Mouse (Mus musculus) midbrain, postnatal 0 days (tissue): ENCODE results near the gene Scml4. TPM values are rescaled to one million over a fixed set of nuclear protein-coding genes. Genes with fewer than 3 reads are reported as not detected.

Experiments used
- ATAC-seq: fragments of 200-750 bp; cut with Nextera tagmentation; 2 replicates; pipeline ENCODE4 v1.8.0; 2017; ENCODE audit warnings: moderate number of reproducible peaks, mild to moderate bottlenecking, moderate TSS enrichment, moderate library complexity; ENCODE audit not compliant: low FRiP score
- DNase-seq: peaks from one replicate; pipeline ENCODE4 v3.0.0-alpha.2; 2015; ENCODE audit warnings: low spot score
- H3K27ac ChIP-seq: fragments of 300-500 bp; sonication (generic); 2 replicates; pipeline ENCODE4 v1.5.1; 2014; ENCODE audit warnings: low read depth, mild to moderate bottlenecking, low read length, mixed read lengths
- H3K27me3 ChIP-seq: fragments of 300-500 bp; sonication (generic); 2 replicates; pipeline ENCODE4 v1.6.1; 2014; ENCODE audit warnings: low read length, control low read depth, mixed read lengths; ENCODE audit not compliant: insufficient read depth
- H3K36me3 ChIP-seq: fragments of 300-500 bp; sonication (generic); 2 replicates; pipeline ENCODE4 v1.6.1; 2014; ENCODE audit warnings: low read length, control low read depth, mixed read lengths; ENCODE audit not compliant: insufficient read depth
- H3K4me1 ChIP-seq: fragments of 300-500 bp; sonication (generic); 2 replicates; pipeline ENCODE4 v1.6.1; 2014; ENCODE audit warnings: mild to moderate bottlenecking, control low read depth, antibody characterized with exemption, low read length, mixed read lengths; ENCODE audit not compliant: insufficient read depth
- H3K4me2 ChIP-seq: fragments of 300-500 bp; sonication (generic); 2 replicates; pipeline ENCODE4 v1.6.1; 2014; ENCODE audit warnings: low read depth, mild to moderate bottlenecking, low read length, mixed read lengths; ENCODE audit not compliant: poor library complexity, severe bottlenecking
- H3K4me3 ChIP-seq: fragments of 300-500 bp; sonication (generic); 2 replicates; pipeline ENCODE4 v1.5.1; 2014; ENCODE audit warnings: low read depth, mild to moderate bottlenecking, low read length, moderate library complexity
- H3K9ac ChIP-seq: fragments of 300-500 bp; sonication (generic); replicated peaks from 2 replicates; pipeline ENCODE4 v1.6.1; 2014; ENCODE audit warnings: mild to moderate bottlenecking, low read length, moderate library complexity, mixed read lengths; ENCODE audit not compliant: poor library complexity, severe bottlenecking
- H3K9me3 ChIP-seq: fragments of 300-500 bp; sonication (generic); 2 replicates; pipeline ENCODE4 v1.6.1; 2016; ENCODE audit warnings: low read length, control low read depth
- CTCF ChIP-seq: IDR thresholded peaks from 2 replicates; pipeline ENCODE4 v1.5.1; 2016; ENCODE audit warnings: antibody characterized with exemption, mild to moderate bottlenecking
- WGBS: fragments of 180-500 bp; shearing (Covaris S2); extraction: QIAGEN DNeasy Blood & Tissue Kit; methylation state at CpG from one replicate; pipeline ENCODE4 v1.1.7; 2014; 5-methylcytosine and 5-hydroxymethylcytosine counted together
- polyA plus RNA-seq: library from polyadenylated mRNA; unstranded; fragments of >200 nt; fragmentation: Nextera tagmentation; extraction: Ambion mirVana; gene quantifications from 2 replicates; pipeline ENCODE4 v1.2.1, GENCODE M21; 2015
- total RNA-seq: library from RNA; depleted of rRNA; stranded (reverse); fragments of >200 nt; gene quantifications from 2 replicates; pipeline ENCODE4 v1.2.3, GENCODE M21; 2014

The Scml4 gene
- total and polyA plus RNA-seq, 2 experiments from 2014 or later, result 12.9 to 57.1 TPM

DNA sequence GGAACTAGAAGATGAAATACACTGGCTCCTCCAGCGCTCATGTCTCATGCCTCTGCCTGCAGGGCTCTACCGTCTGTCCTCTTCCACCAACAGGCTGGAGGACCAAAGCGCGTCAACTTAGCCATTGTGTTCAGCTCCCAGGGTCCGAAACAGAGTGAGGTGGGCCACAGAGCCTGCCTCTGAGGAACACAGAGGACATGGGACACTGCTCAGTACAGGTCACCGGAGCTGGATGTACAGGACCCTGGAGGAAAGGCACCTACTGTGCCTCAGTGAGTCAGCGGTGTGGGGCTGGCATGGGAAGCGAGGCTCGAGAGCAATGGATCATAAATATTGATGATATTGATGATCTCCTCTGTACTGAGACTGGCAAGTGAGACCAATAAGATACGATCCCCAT lies 139.2 kb downstream of the Scml4 start:
- WGBS, result 90% methylated on average over 10 of the region's 10 CpGs
- no peak overlapping the region for H3K9ac ChIP-seq
- H3K27me3 ChIP-seq, result no peaks in the 10 kb centered on the region
- TF ChIP-seq CTCF, result no peak
- no peak overlapping the region for H3K27ac ChIP-seq
- H3K9me3 ChIP-seq, result no peaks in the 10 kb centered on the region
- no peaks in the 10 kb centered on the region; the same call in none of the 2 replicates for H3K4me1 ChIP-seq
- H3K4me3 ChIP-seq, result no peak overlapping the region
- ATAC-seq (peak; percentile 15; the same call in 1 of the 2 replicates), DNase-seq (no peak)
- no peaks in the 10 kb centered on the region for H3K36me3 ChIP-seq
- no peak overlapping the region for H3K4me2 ChIP-seq

- Histone ChIP-seq H3K9ac (no peak overlapping the region), H3K4me3 (no peak overlapping the region), H3K9me3 (no peaks in the 10 kb centered on the region), H3K4me2 (no peak overlapping the region), H3K36me3 (no peaks in the 10 kb centered on the region), H3K27me3 (no peaks in the 10 kb centered on the region), H3K27ac (no peak overlapping the region), H3K4me1 (no peaks in the 10 kb centered on the region; the same call in 1 of the 2 replicates)
- no peak for TF ChIP-seq CTCF
- ATAC-seq (no peak), DNase-seq (no peak)
- WGBS, result 88% methylated on average over 3 of the region's 3 CpGs
Measured at GRCm38 (mm10) chr10:43001433-43001832, 141.3 kb downstream of the Scml4 start.

GRCm38 (mm10) chr10:43002066-43002678 lies 142.0 kb downstream of the Scml4 start:
- Histone ChIP-seq H3K4me2 (peak overlapping the region; percentile 37; the same call in 1 of the 2 replicates), H3K27ac (no peak overlapping the region), H3K9me3 (no peaks in the 10 kb centered on the region), H3K27me3 (no peaks in the 10 kb centered on the region), H3K4me3 (no peak overlapping the region; the same call in 1 of the 2 replicates), H3K4me1 (no peaks in the 10 kb centered on the region; the same call in 1 of the 2 replicates), H3K9ac (no peak overlapping the region), H3K36me3 (no peaks in the 10 kb centered on the region)
- WGBS, result 24% methylated on average over 13 of the region's 13 CpGs
- ATAC-seq (no peak), DNase-seq (no peak)
- no peak for TF ChIP-seq CTCF

GRCm38 (mm10) chr10:43002721-43003465 lies 142.7 kb downstream of the Scml4 start:
- DNase-seq (no peak), ATAC-seq (no peak)
- 20% methylated on average over 25 of the region's 25 CpGs for WGBS
- Histone ChIP-seq H3K27ac (no peak overlapping the region), H3K36me3 (no peaks in the 10 kb centered on the region), H3K4me3 (no peak overlapping the region; the same call in 1 of the 2 replicates), H3K9me3 (no peaks in the 10 kb centered on the region), H3K9ac (no peak overlapping the region), H3K4me1 (no peaks in the 10 kb centered on the region; the same call in 1 of the 2 replicates), H3K4me2 (peak overlapping the region; percentile 37), H3K27me3 (no peaks in the 10 kb centered on the region)
- no peak for TF ChIP-seq CTCF

DNA sequence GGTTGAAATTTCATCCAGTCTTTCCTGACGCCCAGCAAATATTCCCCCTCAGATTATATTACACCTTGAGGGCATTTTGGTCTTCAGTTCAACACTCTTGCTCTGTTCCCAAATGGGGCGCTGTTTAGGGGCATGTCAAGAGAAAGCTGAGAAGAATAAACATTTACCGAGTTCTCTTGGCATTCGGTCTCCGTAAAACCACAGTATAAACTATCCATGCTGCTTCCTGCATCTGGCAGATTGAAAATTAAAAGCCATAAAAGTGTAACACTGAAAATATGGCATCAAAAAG lies 143.2 kb downstream of the Scml4 start:
- Histone ChIP-seq H3K9ac (no peak overlapping the region), H3K4me3 (no peak overlapping the region), H3K36me3 (no peaks in the 10 kb centered on the region), H3K27me3 (no peaks in the 10 kb centered on the region), H3K27ac (no peak overlapping the region), H3K9me3 (no peaks in the 10 kb centered on the region), H3K4me1 (no peaks in the 10 kb centered on the region; the same call in 1 of the 2 replicates), H3K4me2 (no peak overlapping the region)
- no peak for TF ChIP-seq CTCF
- WGBS, result 68% methylated on average over 5 of the region's 5 CpGs
- DNase-seq (no peak), ATAC-seq (no peak)

DNA sequence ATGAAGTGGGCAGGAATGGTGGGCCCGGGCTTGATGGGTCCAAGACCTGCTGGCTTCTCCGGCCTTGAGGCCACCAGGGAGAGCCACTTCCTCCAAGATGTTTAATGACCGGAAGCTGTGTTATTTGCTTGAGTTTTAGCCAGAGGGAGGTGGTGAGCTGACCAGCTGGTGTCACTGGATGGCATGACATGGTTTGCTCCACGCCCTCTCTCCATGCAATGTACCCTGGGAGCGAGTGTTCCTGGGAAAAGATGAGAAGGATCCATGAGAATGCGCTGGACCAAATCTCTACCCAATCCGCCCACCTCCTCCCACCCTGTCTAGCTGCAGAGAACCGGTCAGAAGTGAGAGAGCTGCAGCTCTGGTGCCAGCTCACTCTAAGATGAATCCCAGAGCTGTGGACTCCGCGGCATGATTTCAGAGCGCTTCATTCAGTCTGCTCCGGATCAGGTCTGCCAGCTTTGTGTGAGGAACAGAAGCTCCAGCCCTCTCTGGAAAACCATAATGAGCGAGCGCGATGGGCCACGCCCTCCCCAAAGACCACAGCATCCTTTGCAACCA lies 144.1 kb downstream of the Scml4 start:
- peak; percentile 24; the same call in 1 of the 2 replicates for TF ChIP-seq CTCF
- Histone ChIP-seq H3K9me3 (no peaks in the 10 kb centered on the region), H3K4me3 (no peak overlapping the region), H3K27ac (no peak overlapping the region), H3K27me3 (no peaks in the 10 kb centered on the region), H3K36me3 (no peaks in the 10 kb centered on the region), H3K9ac (no peak overlapping the region), H3K4me2 (no peak overlapping the region), H3K4me1 (no peaks in the 10 kb centered on the region; the same call in 1 of the 2 replicates)
- DNase-seq (no peak), ATAC-seq (peak; percentile 25; the same call in 1 of the 2 replicates)
- WGBS, result 86% methylated on average over 16 of the region's 16 CpGs
